Mouse (Mus musculus) C2C12 (cell line): ENCODE results near the gene Slc48a1.

Experiments
- CEBPB ChIP-seq: IDR thresholded peaks from one replicate; pipeline ENCODE4 v1.6.1; 2011; ENCODE audit warnings: low read depth, mild to moderate bottlenecking, control low read depth, moderate library complexity
- CTCF ChIP-seq: IDR thresholded peaks from one replicate; pipeline ENCODE4 v1.5.1; 2011; ENCODE audit not compliant: control insufficient read depth, insufficient read depth, insufficient read length
- FOSL1 ChIP-seq: IDR thresholded peaks from one replicate; pipeline ENCODE4 v1.8.0; 2011; ENCODE audit warnings: mild to moderate bottlenecking, low read length; ENCODE audit not compliant: poor library complexity, insufficient read depth, severe bottlenecking
- MAX ChIP-seq: IDR thresholded peaks from one replicate; pipeline ENCODE4 v1.6.1; 2011; ENCODE audit warnings: mild to moderate bottlenecking, control low read depth
- MYOD1 ChIP-seq: IDR thresholded peaks from one replicate; pipeline ENCODE4 v1.6.1; 2011; ENCODE audit warnings: low read depth; ENCODE audit not compliant: control insufficient read depth, insufficient read length
- MYOG ChIP-seq: IDR thresholded peaks from one replicate; pipeline ENCODE4 v1.6.1; 2011; ENCODE audit not compliant: control insufficient read depth, insufficient read length; ENCODE audit errors: extremely low read depth
- USF1 ChIP-seq: IDR thresholded peaks from one replicate; pipeline ENCODE4 v1.6.1; 2011; ENCODE audit warnings: low read depth, mild to moderate bottlenecking, control low read depth, moderate library complexity

DNA sequence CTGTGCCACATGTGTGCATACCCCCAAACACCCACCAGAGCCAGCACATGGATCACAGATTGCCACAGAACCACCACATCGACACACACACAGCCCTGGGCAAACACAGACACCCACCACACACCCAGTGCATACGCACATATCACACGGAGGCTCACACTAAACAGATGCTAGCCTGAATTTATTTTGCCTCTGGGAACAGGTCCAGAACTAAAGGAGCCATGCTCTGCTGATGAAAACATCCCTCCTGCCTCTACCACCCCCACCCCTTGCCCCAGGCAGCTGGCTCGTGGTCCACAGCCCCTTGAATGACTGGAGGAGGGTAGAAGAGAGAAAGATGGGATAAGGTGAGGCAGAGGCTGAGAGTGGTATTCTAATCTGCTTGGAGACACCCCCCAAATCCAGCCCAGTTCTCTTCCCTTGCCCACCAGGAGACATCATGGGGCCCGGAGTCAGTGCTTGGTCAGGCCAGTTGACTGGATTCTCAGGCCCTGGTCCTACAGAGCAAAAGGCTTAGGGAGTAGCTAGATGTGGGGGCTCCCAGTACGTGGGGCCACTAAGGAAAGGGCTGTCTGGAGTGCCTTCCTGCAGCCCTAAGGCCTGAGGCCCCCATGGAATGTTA is 50.0 kb downstream of the Slc48a1 start:
- no peak for TF ChIP-seq CTCF
- TF ChIP-seq MAX, result no peak
- no peak for TF ChIP-seq CEBPB
- TF ChIP-seq USF1, result no peak
- no peak for TF ChIP-seq FOSL1
- no peak for TF ChIP-seq MYOG
- TF ChIP-seq MYOD1, result no peak
